Mouse (Mus musculus) limb, embryonic 14.5 days (tissue): Measurements from ENCODE around the gene Zfp990. TPM values are rescaled to one million over a fixed set of nuclear protein-coding genes. Genes with fewer than 3 reads are reported as not detected.
"Not testable (repeated sequence)": the region's sequence is repeated elsewhere in the genome, so short reads cannot be mapped to it uniquely, and the experiment has no call there.

Experiments
- ATAC-seq: fragments of 200-750 bp; cut with Nextera tagmentation; 2 replicates; pipeline ENCODE4 v1.8.0; 2017; ENCODE audit warnings: low read depth, moderate number of reproducible peaks, moderate TSS enrichment; ENCODE audit not compliant: low FRiP score
- DNase-seq: peaks from one replicate; pipeline ENCODE4 v3.0.0-alpha.2; 2015; ENCODE audit warnings: low spot score
- H3K27ac ChIP-seq: fragments of 300-500 bp; sonication (generic); replicated peaks from 2 replicates; pipeline ENCODE4 v1.5.1; 2014; ENCODE audit warnings: low read depth, mild to moderate bottlenecking, low read length, moderate library complexity, mixed read lengths
- H3K27me3 ChIP-seq: fragments of 300-500 bp; sonication (generic); 2 replicates; pipeline ENCODE4 v1.6.1; 2014; ENCODE audit warnings: low read length, mixed read lengths; ENCODE audit not compliant: control insufficient read depth, insufficient read depth
- H3K36me3 ChIP-seq: fragments of 300-500 bp; sonication (generic); 2 replicates; pipeline ENCODE4 v1.6.1; 2014; ENCODE audit warnings: mild to moderate bottlenecking, low read length, moderate library complexity, mixed read lengths; ENCODE audit not compliant: control insufficient read depth, insufficient read depth
- H3K4me1 ChIP-seq: fragments of 300-500 bp; sonication (generic); 2 replicates; pipeline ENCODE4 v1.6.1; 2014; ENCODE audit warnings: antibody characterized with exemption, low read length, mixed read lengths; ENCODE audit not compliant: control insufficient read depth, insufficient read depth
- H3K4me2 ChIP-seq: fragments of 300-500 bp; sonication (generic); replicated peaks from 2 replicates; pipeline ENCODE4 v1.6.1; 2014; ENCODE audit warnings: low read depth, mild to moderate bottlenecking, low read length, moderate library complexity; ENCODE audit not compliant: severe bottlenecking
- H3K4me3 ChIP-seq: fragments of 300-500 bp; sonication (generic); replicated peaks from 2 replicates; pipeline ENCODE4 v1.5.1; 2014; ENCODE audit warnings: low read length
- H3K9ac ChIP-seq: fragments of 300-500 bp; sonication (generic); 2 replicates; pipeline ENCODE4 v1.6.1; 2014; ENCODE audit warnings: mild to moderate bottlenecking, low read depth, low read length, moderate library complexity; ENCODE audit not compliant: severe bottlenecking
- H3K9me3 ChIP-seq: fragments of 300-500 bp; sonication (generic); 2 replicates; pipeline ENCODE4 v1.6.1; 2016; ENCODE audit warnings: low read length; ENCODE audit not compliant: control insufficient read depth
- POLR2A ChIP-seq: fragments of 200-500 bp; IDR thresholded peaks from 2 replicates; pipeline ENCODE4 v1.8.0; 2012; ENCODE audit warnings: inconsistent platforms, mild to moderate bottlenecking, moderate library complexity, borderline replicate concordance; ENCODE audit not compliant: insufficient read depth, insufficient read length; ENCODE audit errors: extremely low read depth
- WGBS: fragments of 180-500 bp; shearing (Covaris S2); extraction: QIAGEN DNeasy Blood & Tissue Kit; methylation state at CpG from one replicate; pipeline ENCODE4 v1.1.7; 2014; 5-methylcytosine and 5-hydroxymethylcytosine counted together
- polyA plus RNA-seq, 2 experiments: library from polyadenylated mRNA; depleted of rRNA in 1 of 2; stranded (reverse) in 1 of 2; unstranded in 1 of 2; fragments of >200 nt; fragmentation: Nextera tagmentation in 1 of 2; extraction: Ambion mirVana in 1 of 2; gene quantifications; 2 replicates each; pipeline versions ENCODE4 v1.2.1 to v1.2.3; 2012 to 2014

Gene Zfp990
- polyA plus RNA-seq, 2 experiments = not detected

DNA sequence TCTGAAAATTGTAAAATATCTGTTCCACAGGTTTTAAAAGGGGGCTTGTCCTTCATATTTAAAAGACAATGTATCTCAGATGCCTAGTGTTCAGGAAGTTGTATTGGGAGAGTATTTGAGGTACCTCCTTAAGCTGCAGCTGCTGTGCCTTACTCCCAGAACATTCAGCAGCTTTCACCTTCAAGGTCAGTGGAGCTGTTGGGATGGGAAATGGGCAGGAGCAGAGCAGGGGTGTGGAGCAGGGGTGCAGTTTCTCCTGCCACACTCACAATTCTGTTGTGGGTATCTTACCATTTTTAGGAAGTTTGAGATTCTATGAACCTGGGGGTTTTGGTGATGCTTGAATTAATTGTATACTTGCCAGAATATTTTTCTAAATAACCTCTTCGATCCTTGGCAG, 46.1 kb downstream of the Zfp990 start:
- no peak overlapping the region for H3K9ac ChIP-seq

DNA sequence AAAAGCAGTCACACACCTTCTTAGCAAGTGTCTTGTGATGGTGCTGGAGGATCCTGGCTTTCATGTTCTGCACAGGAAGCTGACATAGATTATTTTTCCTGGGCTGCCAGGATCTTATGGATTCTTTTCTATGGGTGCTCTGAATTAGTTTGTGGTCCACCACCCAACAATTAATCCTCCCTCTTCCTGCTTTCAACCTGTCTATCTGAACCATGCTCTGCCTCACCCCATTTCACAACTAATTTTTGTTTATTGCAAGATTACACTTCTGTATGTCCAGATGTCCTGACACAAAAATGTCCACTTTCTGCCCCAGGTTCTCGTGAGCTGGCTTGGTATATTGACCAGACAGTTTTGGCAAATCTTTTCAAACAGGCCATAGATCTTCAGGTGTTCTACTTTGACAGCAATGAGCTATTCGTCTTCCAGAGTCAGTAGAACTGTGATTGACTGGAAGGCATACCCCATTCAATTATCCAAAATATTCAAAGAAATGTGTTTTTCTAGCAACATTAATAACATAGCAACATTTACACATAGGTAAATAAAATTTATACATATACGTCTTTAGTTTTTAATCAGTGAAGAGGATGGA, 49.0 kb downstream of the Zfp990 start:
- H3K27me3 ChIP-seq = no peaks in the 10 kb centered on the region
- no peak overlapping the region for H3K27ac ChIP-seq
- no peaks in the 10 kb centered on the region for H3K36me3 ChIP-seq
- no peak for TF ChIP-seq POLR2A
- DNase-seq (no peak), ATAC-seq (no peak)
- H3K4me3 ChIP-seq = no peak overlapping the region
- H3K4me1 ChIP-seq = no peaks in the 10 kb centered on the region
- H3K9me3 ChIP-seq = peaks cover 20% of the 10 kb centered on the region
- no peak overlapping the region for H3K9ac ChIP-seq
- no peak overlapping the region for H3K4me2 ChIP-seq
- 41% methylated on average over 3 of the region's 3 CpGs for WGBS

More for the DNA sequence above, 46.1 kb downstream of the Zfp990 start:
- WGBS = 60% methylated on average over 1 of the region's 1 CpGs
- TF ChIP-seq POLR2A = no peak
- peaks cover 7% of the 10 kb centered on the region; the same call in 1 of the 2 replicates for H3K9me3 ChIP-seq
- no peak overlapping the region for H3K27ac ChIP-seq
- no peaks in the 10 kb centered on the region for H3K27me3 ChIP-seq
- H3K4me3 ChIP-seq = no peak overlapping the region
- no peak overlapping the region for H3K4me2 ChIP-seq
- H3K36me3 ChIP-seq = no peaks in the 10 kb centered on the region
- DNase-seq (no peak), ATAC-seq (no peak)
- H3K4me1 ChIP-seq = no peaks in the 10 kb centered on the region

DNA sequence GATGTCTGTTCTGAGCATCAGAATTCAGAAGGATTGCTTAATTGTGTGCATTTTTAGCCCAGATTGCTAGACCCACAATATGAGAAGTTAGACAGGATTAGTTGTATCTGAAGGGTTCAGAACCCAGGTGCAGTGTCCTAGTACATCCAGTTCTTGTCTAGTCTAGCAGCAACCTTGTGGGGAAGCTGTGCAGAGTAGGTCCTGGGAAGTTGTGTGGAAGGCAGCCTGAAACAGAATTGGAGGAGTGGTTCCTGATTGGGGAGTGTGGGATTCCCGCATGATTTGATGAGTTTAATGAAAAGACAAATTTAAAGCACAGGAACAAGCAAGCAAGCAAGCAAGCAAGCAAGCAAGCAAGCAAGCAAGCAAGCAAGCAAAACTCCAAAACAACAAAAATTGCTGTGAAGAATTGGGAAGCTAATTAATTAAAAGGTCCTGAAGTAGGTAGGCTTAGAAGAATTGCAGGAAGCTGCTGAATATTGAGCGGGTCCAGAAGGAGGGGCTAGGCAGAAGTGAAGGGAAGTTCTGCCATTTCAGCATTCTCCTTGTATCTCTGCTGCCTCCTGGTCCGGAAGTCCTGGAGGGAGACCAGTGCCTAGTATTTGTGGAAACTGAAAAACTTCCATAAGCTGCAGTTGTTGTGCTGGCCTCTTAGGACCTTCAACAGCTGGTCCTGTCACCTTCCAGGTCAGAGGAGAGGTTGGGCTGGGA, 53.7 kb downstream of the Zfp990 start:
- Histone ChIP-seq H3K36me3 (no peaks in the 10 kb centered on the region), H3K9ac (no peak overlapping the region), H3K4me1 (no peaks in the 10 kb centered on the region), H3K4me2 (no peak overlapping the region), H3K27me3 (no peaks in the 10 kb centered on the region), H3K27ac (no peak overlapping the region), H3K4me3 (no peak overlapping the region), H3K9me3 (peaks cover 19% of the 10 kb centered on the region)
- WGBS = 75% methylated on average over 3 of the region's 3 CpGs
- no peak for ATAC-seq
- no peak for TF ChIP-seq POLR2A
- DNase-seq = no peak

DNA sequence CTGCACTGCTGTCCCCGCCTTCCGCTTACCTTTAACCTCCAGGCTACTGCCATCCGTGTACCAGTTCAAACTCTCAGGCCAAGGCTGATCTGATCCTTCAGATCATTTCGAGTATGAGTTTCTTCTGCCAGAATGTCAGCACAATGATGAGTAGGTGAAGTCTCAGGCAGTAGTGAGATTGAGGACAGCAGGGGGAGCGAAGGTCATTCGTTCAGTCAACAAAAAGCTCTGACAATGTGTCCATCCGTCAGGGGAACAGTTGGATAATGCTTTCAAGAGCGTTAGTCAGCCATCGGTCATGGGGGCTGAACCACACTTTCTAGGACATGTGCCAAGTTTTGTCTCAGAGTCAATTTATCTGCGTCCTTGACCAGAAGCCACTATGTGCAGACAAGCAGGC, 59.9 kb downstream of the Zfp990 start:
- H3K9me3 ChIP-seq = peaks cover 11% of the 10 kb centered on the region
- 92% methylated on average over 6 of the region's 10 CpGs for WGBS

DNA sequence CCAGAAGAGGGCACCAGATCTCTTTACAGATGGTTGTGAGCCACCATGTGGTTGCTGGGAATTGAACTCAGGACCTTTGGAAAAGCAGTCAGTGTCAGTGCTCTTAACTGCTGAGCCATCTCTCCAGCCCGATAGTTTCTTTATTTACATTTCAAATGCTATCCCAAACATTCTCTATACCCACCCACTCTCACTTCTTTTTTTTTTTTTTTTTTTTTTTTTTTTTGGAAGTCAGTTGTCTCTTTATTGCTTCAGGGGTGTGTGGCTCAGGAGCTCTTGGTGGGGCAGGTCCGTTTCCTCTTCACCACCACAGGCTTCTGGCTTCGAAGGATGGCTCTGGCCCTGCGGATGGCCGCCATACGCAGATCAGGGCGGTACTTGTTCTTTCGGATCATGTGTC, 66.1 kb downstream of the Zfp990 start:
- not testable (repeated sequence) for ATAC-seq, DNase-seq

More for the DNA sequence above, 59.9 kb downstream of the Zfp990 start:
- H3K27ac ChIP-seq, H3K27me3 ChIP-seq, H3K4me2 ChIP-seq, H3K4me3 ChIP-seq, ATAC-seq, DNase-seq, H3K9ac ChIP-seq, H3K4me1 ChIP-seq, H3K36me3 ChIP-seq: not testable (repeated sequence)

DNA sequence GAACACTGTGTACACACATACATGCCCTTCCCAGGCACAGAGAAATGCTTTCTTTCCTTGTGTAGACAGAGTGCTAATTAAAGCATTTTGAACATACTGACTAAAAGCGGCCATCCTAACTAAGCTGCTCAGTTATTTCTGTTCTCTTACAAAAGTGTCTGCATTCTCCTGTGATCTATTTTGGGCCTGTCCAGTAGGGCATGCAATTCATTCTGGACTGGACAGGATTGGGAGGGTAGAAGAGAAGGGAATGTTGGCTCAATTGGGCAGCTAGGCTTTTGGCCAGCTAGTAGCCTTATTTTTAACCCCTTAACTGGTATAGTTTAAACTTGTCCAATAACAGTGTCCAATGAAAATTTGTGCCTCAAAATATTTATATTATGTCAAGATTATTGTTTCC, 69.8 kb downstream of the Zfp990 start:
- WGBS = 92% methylated on average over 1 of the region's 1 CpGs
- not testable (repeated sequence) for H3K4me2 ChIP-seq, ATAC-seq

More for the DNA sequence above, 66.1 kb downstream of the Zfp990 start:
- not testable (repeated sequence) for H3K4me1 ChIP-seq, H3K27me3 ChIP-seq, H3K4me2 ChIP-seq, H3K27ac ChIP-seq, H3K4me3 ChIP-seq, H3K36me3 ChIP-seq, H3K9ac ChIP-seq
- peaks cover 11% of the 10 kb centered on the region for H3K9me3 ChIP-seq
- 91% methylated on average over 8 of the region's 8 CpGs for WGBS

DNA sequence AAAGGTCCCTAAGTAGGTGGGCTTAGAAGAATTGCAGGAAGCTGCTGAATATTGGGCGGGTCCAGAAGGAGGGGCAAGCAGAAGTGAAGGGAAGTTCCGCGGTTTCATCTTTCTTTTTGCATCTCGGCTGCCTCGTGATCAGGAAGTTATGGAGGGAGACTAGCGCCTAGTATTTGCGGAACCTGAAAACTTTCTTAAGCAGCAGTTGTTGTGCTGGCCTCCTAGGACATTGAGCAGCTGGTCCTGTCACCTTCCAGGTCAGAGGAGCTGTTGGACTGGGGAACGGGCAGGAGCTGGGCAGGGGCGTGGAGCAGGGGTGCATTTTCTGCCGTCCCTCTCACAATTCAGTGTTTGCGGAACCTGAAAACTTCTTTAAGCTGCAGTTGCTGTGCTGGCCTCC, 74.5 kb downstream of the Zfp990 start, which contains the start of gene Gm13212:
Gm13212 (plus strand) TSS at position 89 of the 400 bp plus-strand sequence.
- peak; percentile 39 for DNase-seq
- H3K9me3 ChIP-seq, H3K27ac ChIP-seq, H3K36me3 ChIP-seq, H3K4me1 ChIP-seq, ATAC-seq, H3K9ac ChIP-seq, H3K27me3 ChIP-seq: not testable (repeated sequence)
- H3K4me2 ChIP-seq = peak within 1 kb of the TSS; percentile 34; the same call in 1 of the 2 replicates
- peak within 1 kb of the TSS; percentile 26 for H3K4me3 ChIP-seq
- 19% methylated on average over 11 of the region's 11 CpGs for WGBS

More for the DNA sequence above, 69.8 kb downstream of the Zfp990 start:
- not testable (repeated sequence) for H3K4me1 ChIP-seq, H3K36me3 ChIP-seq, H3K9ac ChIP-seq, H3K27ac ChIP-seq, DNase-seq, H3K27me3 ChIP-seq, H3K9me3 ChIP-seq, H3K4me3 ChIP-seq

DNA sequence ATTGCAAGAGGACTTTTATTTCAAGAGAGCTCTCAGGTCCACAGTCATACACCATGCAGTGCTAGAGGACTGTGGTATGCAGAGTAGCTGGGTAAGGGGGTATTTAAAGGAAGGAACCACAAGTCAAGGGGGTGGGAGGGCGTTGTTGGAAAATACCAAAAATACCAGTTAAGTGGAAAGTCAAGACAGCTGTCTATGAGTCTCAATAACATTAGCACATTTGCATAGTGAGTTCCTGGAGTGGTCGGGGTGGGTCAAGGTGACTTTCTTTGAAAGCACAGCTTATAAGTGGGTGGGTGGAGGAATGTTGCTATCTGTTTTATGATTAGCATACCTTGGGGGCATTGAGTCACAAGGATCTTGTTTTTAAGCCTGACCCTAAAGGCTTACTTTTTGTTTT, 75.5 kb downstream of the Zfp990 start:
- ATAC-seq = not testable (repeated sequence)

More for the DNA sequence above, 75.5 kb downstream of the Zfp990 start:
- WGBS = 72% methylated on average over 2 of the region's 2 CpGs
- not testable (repeated sequence) for H3K4me2 ChIP-seq, H3K36me3 ChIP-seq, H3K9me3 ChIP-seq, H3K27ac ChIP-seq, H3K4me1 ChIP-seq, DNase-seq, H3K9ac ChIP-seq, H3K4me3 ChIP-seq, H3K27me3 ChIP-seq
